In genomic region chrX:11631186-11631913, GRCm38 (mm10) we compare ENCODE assay signal across 8 mouse cellular contexts.
DNase-seq lines count a peak whose midpoint lies in the region; ATAC-seq and TF ChIP-seq lines count a peak whose summit lies in the region.

No protein-coding gene starts in this region.

- DNase-seq in left cerebral cortex, postnatal 4 days, result peak; percentile 16
- no peak for DNase-seq in left cerebral cortex, adult 18-20 months (ENCODE audit: low spot score in 2 of 2)
- peak; percentile 4 for DNase-seq in kidney, adult 2 months
- no peak for DNase-seq in adrenal gland, postnatal 10 days
- DNase-seq in adrenal gland, adult 2 months, result no peak

- H3K9ac ChIP-seq in embryonic facial prominence, embryonic 12.5 days, result no peak overlapping the region
- H3K9ac ChIP-seq in liver, embryonic 16.5 days (ENCODE audit: low read depth, low read length), result no peak overlapping the region

- WGBS in embryonic facial prominence, embryonic 12.5 days, result 22% methylated on average over 14 of the region's 14 CpGs
- 23% methylated on average over 14 of the region's 14 CpGs for WGBS in kidney, adult 2 months
- WGBS in liver, embryonic 16.5 days (ENCODE audit: insufficient replicate concordance), result 12% methylated on average over 14 of the region's 14 CpGs

- H3K9me3 ChIP-seq in embryonic facial prominence, embryonic 12.5 days, result no peaks in the 10 kb centered on the region
- no peaks in the 10 kb centered on the region for H3K9me3 ChIP-seq in liver, embryonic 16.5 days (replicated peaks; ENCODE audit: control insufficient read depth, low read length)

- no peak for TF ChIP-seq CTCF in kidney, adult 2 months (conservative IDR thresholded peaks at IDR 0.05; ENCODE audit: insufficient read depth, insufficient read length, low read depth, low read length)

- intact Hi-C loops in left cerebral cortex, postnatal 4 days (cut with DNase I), result no loop called here

- H3K27me3 ChIP-seq in embryonic facial prominence, embryonic 12.5 days, result no peaks in the 10 kb centered on the region
- H3K27me3 ChIP-seq in kidney, adult 2 months (replicated peaks; ENCODE audit: control insufficient read depth, insufficient read depth, low read length), result no peaks in the 10 kb centered on the region
- no peaks in the 10 kb centered on the region; the same call in 1 of the 2 replicates for H3K27me3 ChIP-seq in liver, embryonic 16.5 days (ENCODE audit: control insufficient read depth, insufficient read depth, low read depth, low read length)

- H3K27ac ChIP-seq in embryonic facial prominence, embryonic 12.5 days, result 0 out of 2 replicates have a peak overlapping the region, but pooled peaks have one; percentile 6
- no peak overlapping the region for H3K27ac ChIP-seq in kidney, adult 2 months (ENCODE audit: insufficient read depth, low read depth, low read length)
- H3K27ac ChIP-seq in liver, embryonic 16.5 days (ENCODE audit: low read length), result no peak overlapping the region

- ATAC-seq in embryonic facial prominence, embryonic 12.5 days (ENCODE audit: insufficient number of reproducible peaks, insufficient read depth, low FRiP score, low TSS enrichment), result 0 out of 2 replicates have a peak, but pooled peaks have one; percentile 6
- no peak for ATAC-seq in liver, embryonic 16.5 days (ENCODE audit: low read depth)
- ATAC-seq in monocyte, adult 5-6 weeks (replicated peaks; ENCODE audit: insufficient number of reproducible peaks, low FRiP score, low TSS enrichment, poor library complexity, severe bottlenecking), result no peak

- peak overlapping the region; percentile 43 for H3K4me2 ChIP-seq in embryonic facial prominence, embryonic 12.5 days (replicated peaks)
- H3K4me2 ChIP-seq in liver, embryonic 16.5 days (ENCODE audit: low read depth, low read length), result peak overlapping the region; percentile 36

- TF ChIP-seq POLR2A in kidney, adult 2 months (IDR thresholded peaks at IDR 0.05; ENCODE audit: low read depth, low read length), result no peak

- no peak overlapping the region for H3K4me3 ChIP-seq in embryonic facial prominence, embryonic 12.5 days
- no peak overlapping the region for H3K4me3 ChIP-seq in kidney, adult 2 months (ENCODE audit: insufficient read depth, low read depth, low read length)
- H3K4me3 ChIP-seq in liver, embryonic 16.5 days (ENCODE audit: low read depth, low read length), result 0 out of 2 replicates have a peak overlapping the region, but pooled peaks have one; percentile 3

- H3K36me3 ChIP-seq in embryonic facial prominence, embryonic 12.5 days, result no peaks in the 10 kb centered on the region
- H3K36me3 ChIP-seq in kidney, adult 2 months (ENCODE audit: control insufficient read depth, insufficient read depth, low read length), result no peaks in the 10 kb centered on the region
- no peaks in the 10 kb centered on the region for H3K36me3 ChIP-seq in liver, embryonic 16.5 days (ENCODE audit: control insufficient read depth, insufficient read depth)

- H3K4me1 ChIP-seq in embryonic facial prominence, embryonic 12.5 days, result no peaks in the 10 kb centered on the region
- no peaks in the 10 kb centered on the region for H3K4me1 ChIP-seq in kidney, adult 2 months (ENCODE audit: control insufficient read depth, insufficient read depth, low read length)
- no peaks in the 10 kb centered on the region for H3K4me1 ChIP-seq in liver, embryonic 16.5 days (ENCODE audit: control insufficient read depth, low read depth, low read length)

Comparison
In these comparisons a context has a peak if more than half of its experiments do, and no peak if none do; other contexts are left out.
1. DNase-seq: peak in left cerebral cortex, postnatal 4 days (single experiment) and kidney, adult 2 months (single experiment); none in left cerebral cortex, adult 18-20 months (0 of 2), adrenal gland, postnatal 10 days (single experiment) and adrenal gland, adult 2 months (single experiment).